Mouse (Mus musculus): Measurements from ENCODE around the gene 4921511M17Rik.
"Not testable (repeated sequence)": the region's sequence is repeated elsewhere in the genome, so short reads cannot be mapped to it uniquely, and the experiment has no call there.

Gene 4921511M17Rik

GRCm38 (mm10) chrX:154033727-154034126, at the start of gene 4921511M17Rik:
4921511M17Rik (minus strand) TSS chrX:154033827.
- DNase-seq (ENCODE audit: low spot score) = not testable (repeated sequence)

- not testable (repeated sequence) for DNase-seq (ENCODE audit: low spot score)
Observed at GRCm38 (mm10) chrX:154054939-154055338, 21.3 kb upstream of the 4921511M17Rik start, which contains the start of gene Gm10057. Gm10057 (minus strand) TSS chrX:154055039.

GRCm38 (mm10) chrX:154012540-154012939, 21.1 kb downstream of the 4921511M17Rik start, which contains the start of gene Samt1:
Samt1 (minus strand) TSS chrX:154012640.
- DNase-seq (ENCODE audit: low spot score) = not testable (repeated sequence)

GRCm38 (mm10) chrX:153976914-153977313, 56.7 kb downstream of the 4921511M17Rik start:
- DNase-seq (ENCODE audit: low spot score) = not testable (repeated sequence)

DNA sequence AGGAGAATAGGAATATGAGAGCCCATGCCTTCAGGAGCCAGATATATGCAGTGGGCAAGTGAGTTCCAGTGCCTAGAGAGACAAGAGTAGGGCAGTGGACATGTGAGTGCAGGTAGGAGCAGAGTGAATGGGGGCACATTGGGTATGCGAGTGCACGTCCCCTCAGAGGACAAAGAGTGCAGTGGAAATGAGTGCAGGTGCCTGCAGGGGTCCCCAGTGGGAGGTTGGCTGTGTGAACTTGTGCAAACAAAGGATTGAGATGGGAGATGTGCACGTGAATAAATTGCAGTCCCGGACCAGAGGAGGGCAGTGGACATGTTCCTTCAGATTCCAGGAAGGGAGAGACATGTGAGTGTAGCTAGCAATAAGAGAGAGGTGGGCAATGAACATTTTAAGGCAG, 57.2 kb downstream of the 4921511M17Rik start:
- not testable (repeated sequence) for DNase-seq (ENCODE audit: low spot score)

GRCm38 (mm10) chrX:153974450-153974849, 59.2 kb downstream of the 4921511M17Rik start:
- DNase-seq (ENCODE audit: low spot score) = no peak
